Mouse (Mus musculus) liver, postnatal 0 days (tissue): ENCODE data around the gene Nbea.

Source experiments
- CTCF ChIP-seq: sonication (generic); IDR thresholded peaks from 2 replicates; pipeline ENCODE4 v1.5.1; 2016; ENCODE audit warnings: antibody characterized with exemption, low read depth
- EP300 ChIP-seq: IDR thresholded peaks from 2 replicates; pipeline ENCODE4 v1.6.1; 2016; ENCODE audit warnings: antibody characterized with exemption, low read depth, mild to moderate bottlenecking

- TF ChIP-seq CTCF: no peak
- TF ChIP-seq EP300: no peak
Measured at GRCm38 (mm10) chr3:55677691-55678090, 505.8 kb downstream of the Nbea start.
